Mouse (Mus musculus): ENCODE measurements around the gene Etv6.

The Etv6 gene

GRCm38 (mm10) chr6:134111599-134111998 lies 76.1 kb downstream of the Etv6 start:
- no peak for DNase-seq (ENCODE audit: low read depth, low spot score)

DNA sequence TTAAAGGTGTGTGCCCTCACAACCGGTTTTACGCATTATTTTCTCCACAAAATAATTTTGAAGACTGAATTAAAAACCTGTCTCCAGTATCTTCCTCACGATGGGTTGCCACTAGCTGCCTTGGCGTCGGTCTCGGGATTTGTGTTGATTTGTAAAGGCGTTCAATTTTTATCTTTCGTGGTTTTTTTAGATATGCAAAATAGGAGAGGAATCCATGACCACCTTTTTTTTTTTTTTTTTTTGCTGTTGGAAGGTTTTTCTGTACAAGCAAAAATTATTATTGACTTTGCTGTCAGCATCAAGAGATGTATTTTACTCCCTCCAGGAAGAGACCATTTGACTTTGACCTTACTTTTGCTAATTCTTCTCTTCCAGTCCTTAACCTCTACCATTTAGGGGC lies 77.3 kb downstream of the Etv6 start:
- DNase-seq (ENCODE audit: low read depth, low spot score), result no peak

DNA sequence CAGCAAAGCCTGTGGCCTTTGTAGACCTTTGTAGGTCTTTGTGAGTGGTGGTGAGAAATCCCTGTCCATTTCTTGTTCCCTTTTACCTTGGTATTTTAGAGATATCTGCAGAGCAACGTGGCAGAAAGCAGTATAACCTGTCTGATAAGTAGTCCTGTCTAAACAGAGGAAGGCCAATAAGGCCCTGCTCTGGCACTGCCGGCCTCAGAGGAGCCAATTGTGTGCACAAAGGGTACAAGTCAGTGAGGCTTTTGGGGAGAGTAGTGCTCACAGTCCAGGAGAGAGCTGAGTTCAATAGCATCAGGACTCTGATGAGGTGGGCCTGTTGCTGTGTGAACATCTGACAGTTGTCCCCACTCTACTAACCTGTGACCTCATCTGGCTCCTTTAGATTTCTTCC lies 77.7 kb downstream of the Etv6 start:
- DNase-seq (ENCODE audit: low read depth, low spot score), result no peak

GRCm38 (mm10) chr6:134115219-134115968 lies 79.9 kb downstream of the Etv6 start:
- DNase-seq (ENCODE audit: low read depth, low spot score), result no peak

DNA sequence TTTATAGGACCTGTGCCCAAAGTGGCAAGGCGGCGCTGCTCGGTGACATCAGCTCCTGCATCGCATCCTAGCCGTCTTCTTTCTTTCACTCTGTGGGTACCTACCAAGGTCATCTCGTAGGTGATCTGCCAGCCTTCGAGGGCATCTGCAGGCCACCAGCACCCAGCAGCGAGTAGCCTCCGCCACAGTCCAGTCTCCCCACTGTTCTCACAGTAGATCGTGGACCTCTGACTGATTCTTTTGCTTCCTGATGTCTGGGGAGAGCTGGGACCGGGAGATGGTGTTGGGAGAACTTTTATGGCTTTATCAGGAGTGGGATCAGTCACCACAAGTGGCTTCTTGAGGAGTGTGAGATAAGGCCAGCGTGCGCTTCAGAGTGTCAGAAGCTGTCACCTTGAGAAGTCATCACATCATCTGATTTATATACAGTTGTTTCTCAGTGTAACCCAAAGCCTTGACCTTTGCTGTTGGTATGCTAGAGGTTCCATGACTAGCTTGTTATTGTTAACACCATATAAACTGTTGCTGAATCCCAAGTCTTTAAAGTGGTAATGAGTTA lies 82.0 kb downstream of the Etv6 start:
- DNase-seq (ENCODE audit: low read depth, low spot score), result no peak

DNA sequence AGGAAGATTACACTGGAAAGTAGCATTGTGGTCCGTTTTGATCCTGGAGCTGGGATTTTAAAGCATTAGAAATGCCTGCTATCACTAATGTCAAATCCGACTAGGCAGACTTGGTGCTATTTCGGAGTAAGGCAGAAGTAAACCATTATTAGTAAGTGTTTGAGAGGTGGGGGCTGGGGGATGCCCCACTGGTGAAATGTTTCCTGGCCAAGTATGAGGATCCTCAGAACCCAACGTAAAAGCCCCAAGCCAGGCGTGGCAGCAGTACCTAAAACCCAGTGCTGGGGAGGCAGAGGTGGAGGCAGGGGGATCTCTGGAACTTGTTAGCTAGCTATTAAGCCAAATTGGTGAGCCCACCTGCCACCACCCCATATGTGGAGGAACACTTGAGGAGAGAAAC lies 83.0 kb downstream of the Etv6 start:
- no peak for DNase-seq (ENCODE audit: low read depth, low spot score)

- DNase-seq (ENCODE audit: low read depth, low spot score), result no peak
Measured at GRCm38 (mm10) chr6:134119136-134119535, 83.6 kb downstream of the Etv6 start.

GRCm38 (mm10) chr6:134120227-134120626 lies 84.7 kb downstream of the Etv6 start:
- no peak for DNase-seq (ENCODE audit: low read depth, low spot score)

GRCm38 (mm10) chr6:134120712-134121111 lies 85.2 kb downstream of the Etv6 start:
- DNase-seq (ENCODE audit: low read depth, low spot score), result no peak

DNA sequence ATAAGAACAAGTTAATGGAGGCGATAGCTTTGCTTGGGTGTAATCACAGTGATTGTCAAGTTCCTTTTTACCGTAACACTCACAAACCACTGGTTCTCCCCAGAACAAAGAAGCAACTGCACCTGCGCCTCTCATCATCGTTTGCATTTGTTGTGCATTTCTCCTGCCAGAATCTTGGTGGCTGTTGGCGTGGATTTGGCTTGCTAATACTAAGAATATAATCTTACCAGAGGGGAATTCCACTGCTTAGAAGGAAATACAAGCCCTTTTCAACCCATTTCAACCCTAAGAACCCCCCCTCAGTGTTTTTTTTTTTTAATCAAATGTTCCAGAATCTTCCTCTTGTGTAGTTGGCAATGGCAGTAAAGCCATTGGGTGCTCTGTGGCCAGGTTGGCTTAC lies 87.4 kb downstream of the Etv6 start:
- no peak for DNase-seq (ENCODE audit: low read depth, low spot score)

GRCm38 (mm10) chr6:134123474-134123873 lies 88.0 kb downstream of the Etv6 start:
- DNase-seq (ENCODE audit: low read depth, low spot score), result no peak

GRCm38 (mm10) chr6:134124256-134124655 lies 88.8 kb downstream of the Etv6 start:
- DNase-seq (ENCODE audit: low read depth, low spot score), result no peak

DNA sequence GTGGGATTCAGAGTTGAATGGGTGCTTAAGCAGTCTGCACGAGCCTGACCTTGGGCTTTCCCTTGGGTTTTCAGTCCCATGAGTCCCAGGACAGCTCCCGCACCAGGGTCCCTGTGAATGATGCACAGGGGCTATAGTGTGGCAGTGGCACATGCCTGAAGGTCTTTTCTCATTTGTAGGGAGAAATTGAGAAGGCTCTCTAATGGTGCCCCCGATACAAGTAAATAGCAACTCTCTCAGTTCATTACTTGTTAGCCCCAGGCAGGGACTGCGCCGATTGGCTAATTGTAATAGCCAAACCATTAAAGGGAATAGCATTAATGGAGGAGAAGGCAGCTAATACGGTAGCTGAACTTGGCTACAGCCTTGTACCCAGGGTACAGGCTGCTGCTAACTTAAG lies 92.5 kb downstream of the Etv6 start:
- DNase-seq (ENCODE audit: low read depth, low spot score), result no peak

- no peak for DNase-seq (ENCODE audit: low read depth, low spot score)
Measured at GRCm38 (mm10) chr6:134128594-134128993, 93.1 kb downstream of the Etv6 start.

DNA sequence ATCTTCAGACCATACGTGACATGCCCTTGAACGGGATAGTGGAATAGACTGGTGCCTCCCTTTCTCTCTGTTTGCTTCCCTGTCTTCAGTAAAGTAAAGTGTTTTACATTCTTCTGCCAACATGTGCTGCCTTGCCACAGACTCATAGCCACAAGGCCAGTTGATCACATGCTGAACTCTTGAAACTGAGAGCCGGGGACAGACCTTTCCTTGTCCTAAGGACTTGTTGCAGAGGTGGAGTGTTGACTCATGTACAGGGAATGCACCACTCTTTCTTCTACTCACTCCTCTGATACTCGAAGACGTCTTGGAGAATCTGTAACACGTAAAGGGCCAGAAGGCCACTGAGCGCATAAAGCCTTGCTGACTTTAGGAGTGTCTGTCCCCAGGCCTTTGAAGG lies 94.3 kb downstream of the Etv6 start:
- DNase-seq (ENCODE audit: low read depth, low spot score), result no peak

GRCm38 (mm10) chr6:134130816-134131215 lies 95.3 kb downstream of the Etv6 start:
- no peak for DNase-seq (ENCODE audit: low read depth, low spot score)

GRCm38 (mm10) chr6:134131601-134132000 lies 96.1 kb downstream of the Etv6 start:
- DNase-seq (ENCODE audit: low read depth, low spot score), result no peak

DNA sequence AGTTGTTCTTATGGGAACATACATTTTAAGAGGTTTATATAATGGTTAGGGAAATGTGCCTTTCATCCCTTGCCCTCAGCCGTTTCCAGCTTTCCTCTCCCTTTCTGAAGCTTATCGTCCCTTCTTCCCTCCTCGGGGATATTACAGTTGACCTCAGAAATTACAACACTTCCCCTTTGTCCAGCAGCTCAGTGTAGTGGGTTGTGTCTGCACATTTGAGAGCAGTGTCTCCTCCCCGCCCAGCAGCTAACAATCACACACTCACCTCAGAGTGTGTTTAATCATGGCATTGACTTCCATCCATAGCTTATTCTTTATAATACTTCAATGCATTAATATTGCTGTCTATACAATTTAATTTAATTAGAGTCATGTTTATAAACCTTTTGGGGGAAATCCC lies 98.3 kb downstream of the Etv6 start:
- DNase-seq (ENCODE audit: low read depth, low spot score), result no peak

- no peak for DNase-seq (ENCODE audit: low read depth, low spot score)
Measured at GRCm38 (mm10) chr6:134134821-134135323, 99.4 kb downstream of the Etv6 start.

- DNase-seq (ENCODE audit: low read depth, low spot score), result no peak
Measured at GRCm38 (mm10) chr6:134136315-134136714, 100.8 kb downstream of the Etv6 start.

DNA sequence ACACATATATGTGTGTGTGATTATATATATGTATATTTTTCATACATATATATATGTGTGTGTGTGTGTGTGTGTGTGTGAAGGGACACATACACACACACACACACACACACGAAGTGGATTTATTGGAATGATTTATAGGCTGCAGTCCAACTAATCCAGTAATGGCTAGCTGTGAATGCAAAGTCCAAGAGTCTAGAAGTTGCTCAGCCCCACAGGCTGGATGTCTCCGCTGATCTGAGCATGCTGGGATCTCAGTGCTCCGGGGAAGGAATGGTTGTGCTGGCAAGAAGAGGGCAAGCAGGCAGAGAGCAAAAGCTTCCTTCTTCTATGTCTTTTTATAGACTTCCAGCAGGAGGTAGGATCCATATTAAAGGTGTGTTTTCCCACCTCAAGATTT lies 103.9 kb downstream of the Etv6 start:
- no peak for DNase-seq (ENCODE audit: low read depth, low spot score)

DNA sequence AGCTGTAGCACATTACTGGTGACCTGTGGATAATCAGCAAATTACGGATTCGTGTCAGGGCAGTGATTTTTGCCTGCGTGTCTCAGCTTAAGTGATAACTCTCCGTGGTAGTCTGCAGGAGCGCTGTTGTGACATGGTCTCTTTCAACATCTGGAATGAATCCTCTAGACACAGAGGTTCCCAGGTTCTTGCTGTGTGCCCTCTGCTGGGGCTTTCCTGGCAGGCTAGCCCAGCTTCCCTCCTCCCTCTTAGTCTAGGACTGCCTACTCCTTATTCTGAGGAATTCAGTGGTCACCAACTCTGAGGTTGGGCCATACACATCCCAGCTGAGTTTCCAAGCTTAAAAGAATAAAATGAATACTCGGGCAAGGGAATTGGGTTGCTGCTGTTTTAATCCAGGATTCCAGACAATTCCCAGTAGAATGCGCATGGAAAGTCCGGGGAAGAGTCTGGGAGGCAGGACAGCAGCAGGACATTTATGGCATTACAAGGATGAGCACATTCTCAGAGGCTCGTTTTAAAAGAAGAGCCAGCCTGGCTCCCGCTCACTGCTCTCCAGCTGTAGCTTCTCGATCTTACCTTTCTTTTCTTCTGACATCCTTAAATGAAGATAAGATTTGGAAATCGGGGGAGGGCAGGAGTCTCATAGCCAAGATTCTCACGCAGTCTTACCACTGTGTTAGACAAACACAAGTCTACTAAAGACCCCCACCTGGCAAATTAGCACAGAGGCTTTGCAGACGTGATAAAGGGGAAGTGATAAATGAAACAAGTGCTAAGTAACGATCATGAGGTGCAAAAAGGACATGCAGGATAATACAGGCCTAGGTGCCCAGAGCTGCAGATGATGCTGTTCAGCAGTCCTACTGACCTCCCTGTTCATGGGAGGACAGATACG lies 105.5 kb downstream of the Etv6 start:
- no peak for DNase-seq (ENCODE audit: low read depth, low spot score)
